Mouse (Mus musculus) midbrain, embryonic 14.5 days (tissue): ENCODE data around the gene Utf1. TPM values are rescaled to one million over a fixed set of nuclear protein-coding genes. Genes with fewer than 3 reads are reported as not detected.

ENCODE experiments used
- ATAC-seq: fragments of 200-750 bp; cut with Nextera tagmentation; 2 replicates; pipeline ENCODE4 v1.8.0; 2017; ENCODE audit warnings: moderate number of reproducible peaks, moderate library complexity; ENCODE audit not compliant: low FRiP score, low TSS enrichment
- DNase-seq: peaks from one replicate; pipeline ENCODE4 v3.0.0-alpha.2; 2015
- H3K27ac ChIP-seq: fragments of 300-500 bp; sonication (generic); replicated peaks from 2 replicates; pipeline ENCODE4 v1.5.1; 2014; ENCODE audit warnings: mild to moderate bottlenecking, low read depth, low read length, moderate library complexity
- H3K27me3 ChIP-seq: fragments of 300-500 bp; sonication (generic); 2 replicates; pipeline ENCODE4 v1.6.1; 2014; ENCODE audit warnings: low read length, control low read depth, mixed read lengths; ENCODE audit not compliant: control insufficient read depth, insufficient read depth
- H3K36me3 ChIP-seq: fragments of 300-500 bp; sonication (generic); 2 replicates; pipeline ENCODE4 v1.6.1; 2014; ENCODE audit warnings: low read length, control low read depth; ENCODE audit not compliant: control insufficient read depth, insufficient read depth
- H3K4me1 ChIP-seq: fragments of 300-500 bp; sonication (generic); 2 replicates; pipeline ENCODE4 v1.6.1; 2014; ENCODE audit warnings: mild to moderate bottlenecking, antibody characterized with exemption, low read length, control low read depth; ENCODE audit not compliant: control insufficient read depth, insufficient read depth
- H3K4me2 ChIP-seq: fragments of 300-500 bp; sonication (generic); 2 replicates; pipeline ENCODE4 v1.6.1; 2014; ENCODE audit warnings: mild to moderate bottlenecking, low read length, moderate library complexity
- H3K4me3 ChIP-seq: fragments of 300-500 bp; sonication (generic); replicated peaks from 2 replicates; pipeline ENCODE4 v1.5.1; 2014; ENCODE audit warnings: low read depth, low read length
- H3K9ac ChIP-seq: fragments of 300-500 bp; sonication (generic); replicated peaks from 2 replicates; pipeline ENCODE4 v1.6.1; 2014; ENCODE audit warnings: mild to moderate bottlenecking, low read length, moderate library complexity
- H3K9me3 ChIP-seq: fragments of 300-500 bp; sonication (generic); 2 replicates; pipeline ENCODE4 v1.6.1; 2016; ENCODE audit warnings: low read length, control low read depth, mixed read lengths; ENCODE audit not compliant: control insufficient read depth
- WGBS: fragments of 180-500 bp; shearing (Covaris S2); extraction: QIAGEN DNeasy Blood & Tissue Kit; methylation state at CpG from one replicate; pipeline ENCODE4 v1.1.7; 2014; 5-methylcytosine and 5-hydroxymethylcytosine counted together
- polyA plus RNA-seq: library from polyadenylated mRNA; unstranded; fragments of >200 nt; fragmentation: Nextera tagmentation; extraction: Ambion mirVana; gene quantifications from 2 replicates; pipeline ENCODE4 v1.2.1, GENCODE M21; 2014

Utf1 gene
- polyA plus RNA-seq: not detected in 2 replicates

DNA sequence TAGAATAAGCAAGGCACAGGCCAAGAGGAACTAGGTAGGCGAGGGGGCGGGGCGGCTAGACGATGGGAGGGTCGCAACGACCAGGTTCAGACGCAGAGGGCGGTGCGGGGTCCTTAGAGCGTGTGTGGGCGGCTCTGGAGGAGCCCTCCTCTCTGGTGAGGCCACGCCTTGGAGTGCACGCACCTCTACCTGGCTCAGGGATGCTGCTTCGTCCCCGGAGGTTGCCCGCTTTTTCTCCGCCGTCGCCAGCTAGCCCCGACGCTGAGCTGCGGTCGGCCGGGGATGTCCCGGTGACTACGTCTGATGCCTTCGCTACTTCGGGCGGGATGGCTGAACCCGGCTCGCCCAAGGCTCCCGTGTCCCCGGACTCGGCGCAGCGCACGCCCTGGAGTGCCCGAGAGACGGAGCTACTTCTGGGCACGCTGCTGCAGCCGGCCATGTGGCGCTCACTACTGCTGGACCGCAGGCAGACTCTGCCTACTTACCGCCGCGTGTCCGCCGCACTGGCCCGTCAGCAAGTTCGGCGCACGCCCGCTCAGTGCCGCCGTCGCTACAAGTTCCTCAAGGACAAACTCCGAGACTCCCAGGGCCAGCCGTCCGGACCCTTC is at the start of gene Utf1:
Gene Utf1 (plus strand): TSS at position 116 of the 608 bp plus-strand sequence.
- peak within 1 kb of the TSS; percentile 47 for H3K4me2 ChIP-seq
- under 1% methylated on average over 59 of the region's 59 CpGs for WGBS
- DNase-seq (peak; percentile 47), ATAC-seq (no peak)
- peak within 1 kb of the TSS; percentile 31; the same call in 1 of the 2 replicates for H3K9ac ChIP-seq
- no peak within 1 kb of the TSS for H3K27ac ChIP-seq
- no peaks in the 10 kb centered on the region for H3K36me3 ChIP-seq
- H3K4me3 ChIP-seq: peak within 1 kb of the TSS; percentile 28
- peaks cover 74% of the 10 kb centered on the region for H3K27me3 ChIP-seq
- no peaks in the 10 kb centered on the region for H3K4me1 ChIP-seq
- H3K9me3 ChIP-seq: no peaks in the 10 kb centered on the region

GRCm38 (mm10) chr7:139894655-139895557 is 48.7 kb upstream of the Utf1 start, which contains the start of gene Kndc1:
TSS of gene Kndc1 (plus strand) at chr7:139894696.
- H3K36me3 ChIP-seq: no peaks in the 10 kb centered on the region
- 0 out of 2 replicates have a peak, but pooled peaks cover 9% of the 10 kb centered on the region for H3K27me3 ChIP-seq
- 0 out of 2 replicates have a peak, but pooled peaks cover 8% of the 10 kb centered on the region for H3K4me1 ChIP-seq
- peak within 1 kb of the TSS; percentile 76 for H3K4me2 ChIP-seq
- H3K4me3 ChIP-seq: peak within 1 kb of the TSS; percentile 52
- peak; percentile 73 for ATAC-seq
- H3K27ac ChIP-seq: no peak within 1 kb of the TSS
- under 1% methylated on average over 50 of the region's 50 CpGs for WGBS
- peak within 1 kb of the TSS; percentile 68 for H3K9ac ChIP-seq
- DNase-seq: peak; percentile 78
- H3K9me3 ChIP-seq: no peaks in the 10 kb centered on the region

GRCm38 (mm10) chr7:139896271-139896670 is 47.3 kb upstream of the Utf1 start:
- no peak for DNase-seq
- 0 out of 2 replicates have a peak, but pooled peaks cover 8% of the 10 kb centered on the region for H3K4me1 ChIP-seq
- peak overlapping the region; percentile 76 for H3K4me2 ChIP-seq
- H3K9me3 ChIP-seq: no peaks in the 10 kb centered on the region
- no peak for ATAC-seq
- H3K4me3 ChIP-seq: no peak overlapping the region; the same call in 1 of the 2 replicates
- no peak overlapping the region for H3K27ac ChIP-seq
- WGBS: 72% methylated on average over 7 of the region's 7 CpGs
- no peaks in the 10 kb centered on the region for H3K36me3 ChIP-seq
- peak overlapping the region; percentile 16; the same call in 1 of the 2 replicates for H3K9ac ChIP-seq
- H3K27me3 ChIP-seq: 0 out of 2 replicates have a peak, but pooled peaks cover 9% of the 10 kb centered on the region

GRCm38 (mm10) chr7:139896796-139897195 is 46.8 kb upstream of the Utf1 start:
- Histone ChIP-seq H3K4me2 (no peak overlapping the region), H3K4me3 (no peak overlapping the region), H3K36me3 (no peaks in the 10 kb centered on the region), H3K9me3 (no peaks in the 10 kb centered on the region), H3K27ac (no peak overlapping the region), H3K27me3 (0 out of 2 replicates have a peak, but pooled peaks cover 9% of the 10 kb centered on the region), H3K4me1 (0 out of 2 replicates have a peak, but pooled peaks cover 8% of the 10 kb centered on the region), H3K9ac (no peak overlapping the region)
- 86% methylated on average over 7 of the region's 7 CpGs for WGBS
- DNase-seq: no peak
- no peak for ATAC-seq

GRCm38 (mm10) chr7:139898606-139899005 is 45.0 kb upstream of the Utf1 start:
- ATAC-seq: no peak
- no peak overlapping the region for H3K27ac ChIP-seq
- H3K36me3 ChIP-seq: no peaks in the 10 kb centered on the region
- no peak for DNase-seq
- H3K27me3 ChIP-seq: 0 out of 2 replicates have a peak, but pooled peaks cover 9% of the 10 kb centered on the region
- H3K9ac ChIP-seq: no peak overlapping the region
- 0 out of 2 replicates have a peak, but pooled peaks cover 8% of the 10 kb centered on the region for H3K4me1 ChIP-seq
- H3K9me3 ChIP-seq: no peaks in the 10 kb centered on the region
- no peak overlapping the region for H3K4me3 ChIP-seq
- H3K4me2 ChIP-seq: no peak overlapping the region
- WGBS: 83% methylated on average over 2 of the region's 2 CpGs

DNA sequence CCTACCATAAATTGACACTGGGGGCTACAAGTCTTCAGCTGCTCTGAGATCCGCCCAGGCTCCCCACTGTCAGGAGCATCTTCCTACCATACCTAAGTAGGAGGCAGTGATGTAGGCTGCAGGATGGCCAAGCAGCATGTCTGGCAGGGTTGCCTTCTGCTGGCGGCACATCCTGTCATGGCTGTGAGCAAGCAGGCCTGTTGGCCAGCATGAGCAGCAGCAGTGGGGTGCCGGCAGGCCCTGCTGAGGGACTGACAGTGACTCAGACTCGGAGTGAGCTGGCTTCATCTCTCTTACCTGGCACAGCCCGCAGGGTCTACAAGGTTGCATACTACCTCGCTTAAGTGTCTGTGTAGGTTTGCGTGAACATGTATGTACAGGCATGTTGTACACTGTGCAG is 44.1 kb upstream of the Utf1 start:
- H3K9ac ChIP-seq: no peak overlapping the region
- DNase-seq (no peak), ATAC-seq (no peak)
- H3K27ac ChIP-seq: no peak overlapping the region
- WGBS: 80% methylated on average over 7 of the region's 7 CpGs
- H3K4me1 ChIP-seq: 0 out of 2 replicates have a peak, but pooled peaks cover 8% of the 10 kb centered on the region
- H3K9me3 ChIP-seq: no peaks in the 10 kb centered on the region
- no peak overlapping the region for H3K4me3 ChIP-seq
- 0 out of 2 replicates have a peak, but pooled peaks cover 9% of the 10 kb centered on the region for H3K27me3 ChIP-seq
- no peaks in the 10 kb centered on the region for H3K36me3 ChIP-seq
- H3K4me2 ChIP-seq: no peak overlapping the region

GRCm38 (mm10) chr7:139900456-139900855 is 43.1 kb upstream of the Utf1 start:
- ATAC-seq (no peak), DNase-seq (no peak)
- no peak overlapping the region for H3K4me3 ChIP-seq
- 0 out of 2 replicates have a peak, but pooled peaks cover 2% of the 10 kb centered on the region for H3K27me3 ChIP-seq
- no peaks in the 10 kb centered on the region for H3K36me3 ChIP-seq
- WGBS: 94% methylated on average over 7 of the region's 7 CpGs
- no peak overlapping the region for H3K27ac ChIP-seq
- no peak overlapping the region for H3K9ac ChIP-seq
- H3K9me3 ChIP-seq: no peaks in the 10 kb centered on the region
- no peak overlapping the region for H3K4me2 ChIP-seq
- 0 out of 2 replicates have a peak, but pooled peaks cover 13% of the 10 kb centered on the region for H3K4me1 ChIP-seq

DNA sequence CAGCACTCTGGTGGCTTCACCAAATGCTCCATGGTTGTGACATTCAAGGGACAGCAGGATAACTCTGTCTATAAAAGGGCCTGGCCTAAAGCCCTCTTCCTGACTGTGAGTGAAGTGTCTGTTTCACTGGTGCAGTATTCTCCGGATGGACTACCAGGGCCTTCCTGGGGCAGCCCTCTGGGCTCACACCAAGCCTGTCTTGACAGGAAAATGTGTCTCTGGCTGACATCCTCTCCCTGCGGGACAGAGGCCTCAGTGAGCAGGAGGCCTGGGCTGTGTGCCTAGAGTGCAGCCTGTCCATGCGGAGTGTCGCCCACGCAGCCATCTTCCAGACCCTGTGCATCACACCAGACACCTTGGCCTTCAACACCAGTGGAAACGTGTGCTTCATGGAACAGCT is 42.7 kb upstream of the Utf1 start:
- no peaks in the 10 kb centered on the region for H3K27me3 ChIP-seq
- 0 out of 2 replicates have a peak, but pooled peaks cover 12% of the 10 kb centered on the region for H3K4me1 ChIP-seq
- no peaks in the 10 kb centered on the region for H3K36me3 ChIP-seq
- 94% methylated on average over 6 of the region's 6 CpGs for WGBS
- ATAC-seq: no peak
- no peak overlapping the region for H3K4me2 ChIP-seq
- H3K4me3 ChIP-seq: no peak overlapping the region
- DNase-seq: no peak
- no peak overlapping the region for H3K27ac ChIP-seq
- H3K9me3 ChIP-seq: no peaks in the 10 kb centered on the region
- H3K9ac ChIP-seq: no peak overlapping the region
